Mouse (Mus musculus): ENCODE data around the gene Eif3l. TPM values are rescaled to one million over a fixed set of nuclear protein-coding genes. Genes with fewer than 3 reads are reported as not detected.

Eif3l gene
- total RNA-seq, 1 experiment from 2014 or later: 102 TPM

GRCm38 (mm10) chr15:79139640-79140039, 64.7 kb downstream of the Eif3l start:
- no peak for ATAC-seq (replicated peaks; ENCODE audit: insufficient number of reproducible peaks, low FRiP score, low TSS enrichment, poor library complexity, severe bottlenecking)

- ATAC-seq (replicated peaks; ENCODE audit: insufficient number of reproducible peaks, low FRiP score, low TSS enrichment, poor library complexity, severe bottlenecking): peak; percentile 92
These were observed 66.0 kb downstream of the Eif3l start, which contains the start of the genes Polr2f and 1700088E04Rik for GRCm38 (mm10) chr15:79140866-79141565. Gene Polr2f, plus strand, starts transcription at chr15:79141009. Gene 1700088E04Rik, minus strand, starts transcription at chr15:79141253.

GRCm38 (mm10) chr15:79141566-79141917, 66.6 kb downstream of the Eif3l start:
- no peak; the same call in 1 of the 2 replicates for ATAC-seq (replicated peaks; ENCODE audit: insufficient number of reproducible peaks, low FRiP score, low TSS enrichment, poor library complexity, severe bottlenecking)

- ATAC-seq (replicated peaks; ENCODE audit: insufficient number of reproducible peaks, low FRiP score, low TSS enrichment, poor library complexity, severe bottlenecking): no peak
These were observed 68.3 kb downstream of the Eif3l start for GRCm38 (mm10) chr15:79143316-79143715.

Other genes with a start within 250 kb of the Eif3l start
- gene Cdc42ep1, start 232.6 kb upstream of the Eif3l start, total RNA-seq (2017): 0.29 to 1.2 TPM (median 0.75 TPM) in 3 replicates
- not detected in 3 replicates for gene Lgals2, start 219.7 kb upstream of the Eif3l start, total RNA-seq (2017)
- gene Gga1, start 198.0 kb upstream of the Eif3l start, total RNA-seq (2017): 18.3 to 37.9 TPM (median 20.8 TPM) in 3 replicates
- 1.7 to 3.9 TPM (median 1.9 TPM) in 3 replicates for gene Gm49510, start 175.5 kb upstream of the Eif3l start, total RNA-seq (2017)
- gene Sh3bp1, start 175.4 kb upstream of the Eif3l start, total RNA-seq (2017): 18.5 to 41.3 TPM (median 19.2 TPM) in 3 replicates
- 1.1 to 3.5 TPM in 2 of 3 replicates, not detected in the other for gene Pdxp, start 161.3 kb upstream of the Eif3l start, total RNA-seq (2017)
- 404 to 1,073 TPM (median 510 TPM) in 3 replicates for gene Lgals1, start 148.5 kb upstream of the Eif3l start, total RNA-seq (2017)
- 8.3 to 18.0 TPM (median 11.6 TPM) in 3 replicates for gene Nol12, start 140.2 kb upstream of the Eif3l start, total RNA-seq (2017)
- 21.8 to 39.7 TPM (median 29.5 TPM) in 3 replicates for gene Triobp, start 127.5 kb upstream of the Eif3l start, total RNA-seq (2017)
- 27.7 to 41.5 TPM (median 37.9 TPM) in 3 replicates for gene H1f0, start 46.7 kb upstream of the Eif3l start, total RNA-seq (2017)
- gene Galr3, start 33.3 kb upstream of the Eif3l start, total RNA-seq (2017): not detected in 3 replicates
- 8.1 to 17.1 TPM (median 13.3 TPM) in 3 replicates for gene Ankrd54, start 12.3 kb upstream of the Eif3l start, total RNA-seq (2017)
- 12.9 to 26.3 TPM (median 16.2 TPM) in 3 replicates for gene Micall1, start 33.7 kb downstream of the Eif3l start, total RNA-seq (2017)
- gene Polr2f, start 65.8 kb downstream of the Eif3l start, total RNA-seq (2017): 26.5 to 98.4 TPM (median 53.0 TPM) in 3 replicates
- not detected in 3 replicates for gene 1700088E04Rik, start 66.1 kb downstream of the Eif3l start, total RNA-seq (2017)
- not detected in 3 replicates for gene Sox10, start 90.1 kb downstream of the Eif3l start, total RNA-seq (2017)
- 7.2 to 13.7 TPM (median 8.1 TPM) in 3 replicates for gene Pick1, start 154.0 kb downstream of the Eif3l start, total RNA-seq (2017)
- not detected in 3 replicates for gene Gm49486, start 154.2 kb downstream of the Eif3l start, total RNA-seq (2017)
- gene Slc16a8, start 179.6 kb downstream of the Eif3l start, total RNA-seq (2017): not detected in 3 replicates
- 0.57 TPM in 1 of 3 replicates, not detected in the others for gene Baiap2l2, start 210.4 kb downstream of the Eif3l start, total RNA-seq (2017)